Mouse (Mus musculus) right cerebral cortex, adult 18-20 months (tissue): ENCODE measurements at regions not wholly inside any gene's neighbourhood (a gene's known extent, or its start where the extent isn't known, plus 50 kb on each side); places are given as distances from the start of the nearest gene placed in this dataset.

ENCODE experiments used
- DNase-seq: peaks from one replicate; pipeline ENCODE4 v3.0.0; 2022; ENCODE audit warnings: mixed read lengths

GRCm38 (mm10) chr1:186373386-186373785, 256.3 kb upstream of the Lyplal1 start:
- no peak for DNase-seq

GRCm38 (mm10) chr1:186372770-186373353, 255.8 kb upstream of the Lyplal1 start:
- no peak for DNase-seq

- no peak for DNase-seq
Measured at GRCm38 (mm10) chr1:186363356-186363755, 246.2 kb upstream of the Lyplal1 start.

GRCm38 (mm10) chr1:186358011-186358670, 241.0 kb upstream of the Lyplal1 start:
- no peak for DNase-seq

- no peak for DNase-seq
Measured at GRCm38 (mm10) chr1:186354742-186355141, 237.6 kb upstream of the Lyplal1 start.

- no peak for DNase-seq
Measured at GRCm38 (mm10) chr1:186354072-186354471, 237.0 kb upstream of the Lyplal1 start.

- DNase-seq = no peak
Measured at GRCm38 (mm10) chr1:186350381-186350780, 233.3 kb upstream of the Lyplal1 start.

- DNase-seq = no peak
Measured at GRCm38 (mm10) chr1:186349966-186350365, 232.9 kb upstream of the Lyplal1 start.

GRCm38 (mm10) chr1:186347413-186348147, 230.5 kb upstream of the Lyplal1 start:
- DNase-seq = no peak

GRCm38 (mm10) chr1:186345449-186345848, 228.3 kb upstream of the Lyplal1 start:
- DNase-seq = peak; percentile 12

GRCm38 (mm10) chr1:186342931-186343506, 225.9 kb upstream of the Lyplal1 start:
- DNase-seq = no peak

GRCm38 (mm10) chr1:186342391-186342790, 225.3 kb upstream of the Lyplal1 start:
- DNase-seq = no peak

GRCm38 (mm10) chr1:186341878-186342277, 224.8 kb upstream of the Lyplal1 start:
- DNase-seq = no peak

- DNase-seq = peak; percentile 15
Measured at GRCm38 (mm10) chr1:186340701-186341100, 223.6 kb upstream of the Lyplal1 start.

GRCm38 (mm10) chr1:186317285-186317684, 200.2 kb upstream of the Lyplal1 start:
- DNase-seq = no peak

- no peak for DNase-seq
Measured at GRCm38 (mm10) chr1:186314180-186314579, 197.1 kb upstream of the Lyplal1 start.

- no peak for DNase-seq
Measured at GRCm38 (mm10) chr1:186312698-186313097, 195.6 kb upstream of the Lyplal1 start.

GRCm38 (mm10) chr1:186312008-186312407, 194.9 kb upstream of the Lyplal1 start:
- DNase-seq = no peak

- DNase-seq = no peak
Measured at GRCm38 (mm10) chr1:186307627-186308026, 190.5 kb upstream of the Lyplal1 start.

- DNase-seq = no peak
Measured at GRCm38 (mm10) chr1:186297464-186297863, 180.4 kb upstream of the Lyplal1 start.

- DNase-seq = no peak
Measured at GRCm38 (mm10) chr1:186295201-186295600, 178.1 kb upstream of the Lyplal1 start.

- DNase-seq = no peak
Measured at GRCm38 (mm10) chr1:186294635-186295034, 177.5 kb upstream of the Lyplal1 start.

- no peak for DNase-seq
Measured at GRCm38 (mm10) chr1:186289117-186289516, 172.0 kb upstream of the Lyplal1 start.

- DNase-seq = no peak
Measured at GRCm38 (mm10) chr1:186287831-186288230, 170.7 kb upstream of the Lyplal1 start.
